Mouse (Mus musculus): ENCODE measurements around the gene Hoxa3. TPM values are rescaled to one million over a fixed set of nuclear protein-coding genes. Genes with fewer than 3 reads are reported as not detected.

The Hoxa3 gene
- polyA plus RNA-seq, 1 experiment from 2014 or later, result 13.7 TPM

DNA sequence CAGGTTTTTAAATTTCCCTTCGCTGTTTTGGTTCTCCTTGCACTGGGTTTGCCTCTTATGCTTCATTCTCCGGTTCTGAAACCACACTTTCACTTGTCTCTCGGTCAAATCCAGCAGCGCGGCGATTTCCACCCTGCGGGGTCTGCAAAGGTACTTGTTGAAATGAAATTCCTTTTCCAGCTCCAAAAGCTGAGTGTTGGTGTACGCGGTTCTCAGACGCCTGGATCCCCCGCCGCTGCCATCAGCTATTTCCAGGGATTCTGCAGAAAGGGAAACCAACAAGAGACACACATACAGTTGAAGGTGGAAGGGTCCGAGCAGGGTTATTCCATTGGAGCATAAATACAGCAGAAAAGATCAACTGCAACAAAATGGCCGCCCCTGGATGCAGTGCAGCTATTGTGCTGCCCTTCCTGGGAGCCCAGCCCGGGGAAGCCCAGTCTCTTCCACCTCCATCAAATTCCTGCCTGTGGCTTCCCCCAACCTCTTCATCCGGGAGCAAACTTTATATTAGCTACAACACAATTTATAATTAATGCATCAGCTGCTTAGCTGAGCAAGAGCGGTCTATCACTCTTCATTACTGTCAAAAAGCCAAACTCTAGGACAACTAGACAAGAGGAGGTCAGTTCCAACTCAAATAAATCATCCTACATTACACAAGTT lies 49.6 kb downstream of the Hoxa3 start:
- no peak for ATAC-seq (ENCODE audit: low FRiP score)
- Histone ChIP-seq H3K27ac (peak overlapping the region; percentile 99), H3K4me1 (peaks cover 15% of the 10 kb centered on the region), H3K36me3 (no peaks in the 10 kb centered on the region), H3K27me3 (peaks cover 56% of the 10 kb centered on the region), H3K4me2 (replicated peaks) (peak overlapping the region; percentile 88), H3K9me3 (replicated peaks) (no peaks in the 10 kb centered on the region), H3K9ac (peak overlapping the region; percentile 97), H3K4me3 (peak overlapping the region; percentile 66)
- WGBS, result 2% methylated on average over 17 of the region's 17 CpGs

DNA sequence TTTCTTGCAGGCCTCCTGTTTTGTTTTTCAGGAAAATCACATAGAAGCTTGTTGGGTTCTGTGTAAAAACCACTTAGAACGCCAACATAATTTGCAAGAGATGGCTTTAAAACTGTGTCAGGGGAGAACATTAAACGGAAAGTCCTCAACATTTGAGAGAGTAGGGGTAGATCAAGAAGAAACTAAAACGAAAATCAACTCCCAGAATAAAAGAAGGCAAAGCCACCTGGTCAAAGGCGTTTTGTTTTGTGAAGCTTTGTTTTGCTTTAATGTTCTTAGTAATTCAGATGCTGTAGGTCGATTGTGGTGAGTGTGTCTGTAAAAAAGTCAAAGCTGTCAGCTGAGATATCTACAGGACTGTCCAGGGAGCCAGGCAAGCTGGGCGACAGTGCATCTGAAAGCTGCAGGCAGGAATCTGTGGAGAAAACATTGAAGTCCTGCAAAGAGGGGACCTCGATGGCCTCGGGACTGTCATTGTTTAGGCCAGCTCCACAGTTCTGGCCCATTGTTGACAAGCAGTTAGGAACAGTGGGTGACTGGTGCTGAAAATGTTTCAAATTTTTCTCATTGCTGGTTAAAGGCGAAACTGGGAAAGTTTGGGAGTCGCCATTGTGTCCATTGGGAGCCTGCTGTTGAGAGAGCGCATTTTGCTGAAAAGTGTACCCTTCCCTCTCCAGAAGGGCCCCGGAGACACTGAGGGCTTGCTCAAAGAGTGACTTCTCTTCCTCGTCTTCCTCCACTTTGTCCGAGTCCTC lies 50.3 kb downstream of the Hoxa3 start:
- peak overlapping the region; percentile 99 for H3K27ac ChIP-seq
- peak overlapping the region; percentile 66 for H3K4me3 ChIP-seq
- H3K9ac ChIP-seq, result peak overlapping the region; percentile 97
- H3K4me2 ChIP-seq (replicated peaks), result peak overlapping the region; percentile 88
- H3K4me1 ChIP-seq, result peaks cover 19% of the 10 kb centered on the region
- WGBS, result 1% methylated on average over 14 of the region's 14 CpGs
- no peak for ATAC-seq (ENCODE audit: low FRiP score)
- H3K36me3 ChIP-seq, result no peaks in the 10 kb centered on the region
- H3K9me3 ChIP-seq (replicated peaks), result no peaks in the 10 kb centered on the region
- H3K27me3 ChIP-seq, result peaks cover 59% of the 10 kb centered on the region

DNA sequence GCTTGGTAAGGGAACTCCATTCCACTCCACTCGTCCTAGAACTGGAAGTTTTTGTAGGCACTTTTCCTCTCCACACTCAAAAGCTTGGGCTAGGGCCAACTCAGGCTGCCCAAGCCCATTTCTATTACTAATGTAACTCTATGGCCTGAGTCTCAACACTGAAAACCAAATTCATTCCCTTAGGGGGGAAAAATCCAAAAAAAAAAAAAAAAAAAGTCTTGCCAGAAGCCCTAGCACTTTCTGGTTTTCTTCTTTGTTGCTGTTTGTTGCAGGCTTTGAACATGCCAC lies 51.1 kb downstream of the Hoxa3 start:
- Histone ChIP-seq H3K4me2 (replicated peaks) (peak overlapping the region; percentile 88), H3K27me3 (peaks cover 60% of the 10 kb centered on the region), H3K4me1 (peaks cover 21% of the 10 kb centered on the region), H3K9me3 (replicated peaks) (no peaks in the 10 kb centered on the region), H3K9ac (peak overlapping the region; percentile 97), H3K36me3 (no peaks in the 10 kb centered on the region), H3K27ac (peak overlapping the region; percentile 99), H3K4me3 (peak overlapping the region; percentile 66)
- ATAC-seq (ENCODE audit: low FRiP score), result no peak
- WGBS, result 3% methylated on average over 1 of the region's 1 CpGs

DNA sequence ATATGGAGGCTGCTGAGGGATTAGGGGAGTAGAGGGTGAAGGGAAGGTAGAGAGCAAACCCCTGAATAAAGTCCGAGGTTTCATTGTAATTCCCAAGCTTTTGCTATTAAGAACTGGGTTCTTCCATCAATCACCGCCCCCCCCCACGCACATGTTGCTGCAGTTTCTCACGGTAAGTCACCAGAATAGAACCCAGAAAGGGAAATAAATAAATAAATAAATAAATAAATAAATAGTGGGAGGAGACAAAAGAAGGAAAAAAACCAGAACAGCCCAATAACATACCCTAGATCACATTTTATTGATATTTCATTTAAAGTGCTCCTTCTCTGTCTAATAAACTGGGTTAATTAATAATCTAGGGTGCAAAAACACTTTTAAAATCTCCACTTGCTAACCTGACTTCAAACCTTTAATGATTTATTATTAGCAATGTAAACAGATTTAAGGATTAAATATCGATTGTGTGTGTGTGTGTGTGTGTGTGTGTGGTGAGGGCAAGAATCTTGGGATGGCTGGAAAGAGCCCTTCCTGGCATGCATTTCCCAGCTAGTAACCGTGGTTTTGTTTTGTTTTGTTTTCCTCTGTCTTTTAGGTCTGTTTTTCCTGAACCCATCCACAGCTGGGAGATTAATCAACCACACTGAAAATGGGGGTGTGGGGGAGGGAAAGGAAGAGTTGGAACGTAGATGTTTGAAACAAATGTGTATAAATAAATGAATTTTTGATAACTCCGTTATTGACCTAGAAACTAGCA lies 51.6 kb downstream of the Hoxa3 start:
- no peak for ATAC-seq (ENCODE audit: low FRiP score)
- peaks cover 21% of the 10 kb centered on the region for H3K4me1 ChIP-seq
- H3K27me3 ChIP-seq, result peaks cover 66% of the 10 kb centered on the region
- peak overlapping the region; percentile 66 for H3K4me3 ChIP-seq
- H3K27ac ChIP-seq, result peak overlapping the region; percentile 99
- peak overlapping the region; percentile 88 for H3K4me2 ChIP-seq (replicated peaks)
- no peaks in the 10 kb centered on the region for H3K9me3 ChIP-seq (replicated peaks)
- H3K9ac ChIP-seq, result peak overlapping the region; percentile 97
- H3K36me3 ChIP-seq, result no peaks in the 10 kb centered on the region
- 5% methylated on average over 8 of the region's 8 CpGs for WGBS

DNA sequence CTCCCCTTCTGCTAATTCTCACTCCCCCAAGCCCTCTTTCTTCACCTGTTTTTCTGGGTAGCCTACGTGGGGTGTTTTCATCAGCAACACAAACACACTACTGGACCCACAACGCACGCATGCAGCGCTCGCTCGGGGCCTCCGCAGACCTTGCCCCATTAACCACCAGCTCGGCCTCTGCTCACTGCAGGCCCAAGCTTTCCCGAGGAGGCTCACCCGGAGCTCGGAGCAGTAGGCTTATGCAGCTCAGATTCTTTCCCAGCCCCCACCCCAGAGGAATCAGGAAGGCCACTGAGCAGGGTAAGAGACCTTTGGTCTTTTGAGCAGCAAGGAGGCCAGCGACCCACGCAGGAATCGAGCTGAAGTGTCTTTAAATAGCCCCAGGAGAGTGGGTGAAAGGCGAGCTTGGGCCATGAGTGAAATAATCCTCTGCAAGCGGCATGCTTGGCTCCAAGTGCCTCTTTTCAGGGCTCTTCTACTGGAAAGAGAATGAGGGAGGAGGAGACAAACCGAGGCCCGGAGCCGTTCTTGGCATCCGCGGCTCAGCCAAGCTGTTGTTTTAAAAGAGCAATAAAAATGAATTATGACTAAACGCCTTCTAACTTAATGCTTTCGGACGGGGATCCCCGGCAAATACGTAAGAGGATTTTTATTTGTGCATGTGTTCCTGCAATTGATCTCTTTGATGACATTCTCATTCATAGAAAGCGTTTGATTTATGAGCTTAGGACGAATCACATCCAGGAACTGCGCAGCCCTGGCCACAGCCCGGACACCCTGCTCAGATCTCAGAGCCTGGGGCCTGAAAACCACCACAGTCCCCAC lies 52.4 kb downstream of the Hoxa3 start:
- ATAC-seq (ENCODE audit: low FRiP score), result no peak
- Histone ChIP-seq H3K4me2 (replicated peaks) (peak overlapping the region; percentile 88), H3K27ac (peak overlapping the region; percentile 93), H3K4me1 (peaks cover 21% of the 10 kb centered on the region), H3K9ac (peak overlapping the region; percentile 89), H3K27me3 (peaks cover 70% of the 10 kb centered on the region), H3K9me3 (replicated peaks) (no peaks in the 10 kb centered on the region), H3K4me3 (peak overlapping the region; percentile 66), H3K36me3 (no peaks in the 10 kb centered on the region)
- WGBS, result 2% methylated on average over 30 of the region's 30 CpGs

DNA sequence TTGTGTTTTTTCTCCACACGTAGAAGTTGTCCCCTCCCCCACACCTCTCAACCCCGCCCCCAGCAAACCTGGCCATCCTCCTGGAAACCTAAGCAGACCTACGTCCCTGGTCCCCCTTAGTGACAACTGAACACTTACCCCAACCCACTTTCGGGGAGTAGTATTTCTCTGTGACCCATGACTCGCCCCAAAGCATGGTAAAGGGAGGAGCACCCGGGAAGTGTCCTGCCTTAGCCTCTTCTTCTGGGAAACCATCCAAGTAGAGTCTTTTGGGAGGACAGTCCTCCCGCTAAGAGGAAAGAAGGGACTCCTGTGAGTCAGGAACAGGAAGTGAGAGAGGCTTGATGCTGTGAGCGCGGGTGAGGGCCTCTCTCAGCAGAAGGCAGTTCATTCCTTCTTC lies 53.2 kb downstream of the Hoxa3 start:
- Histone ChIP-seq H3K4me3 (peak overlapping the region; percentile 66), H3K9ac (peak overlapping the region; percentile 89), H3K36me3 (no peaks in the 10 kb centered on the region), H3K9me3 (replicated peaks) (no peaks in the 10 kb centered on the region), H3K27ac (peak overlapping the region; percentile 93), H3K4me2 (replicated peaks) (peak overlapping the region; percentile 88), H3K4me1 (peaks cover 21% of the 10 kb centered on the region), H3K27me3 (peaks cover 70% of the 10 kb centered on the region)
- no peak for ATAC-seq (ENCODE audit: low FRiP score)
- 2% methylated on average over 9 of the region's 9 CpGs for WGBS

DNA sequence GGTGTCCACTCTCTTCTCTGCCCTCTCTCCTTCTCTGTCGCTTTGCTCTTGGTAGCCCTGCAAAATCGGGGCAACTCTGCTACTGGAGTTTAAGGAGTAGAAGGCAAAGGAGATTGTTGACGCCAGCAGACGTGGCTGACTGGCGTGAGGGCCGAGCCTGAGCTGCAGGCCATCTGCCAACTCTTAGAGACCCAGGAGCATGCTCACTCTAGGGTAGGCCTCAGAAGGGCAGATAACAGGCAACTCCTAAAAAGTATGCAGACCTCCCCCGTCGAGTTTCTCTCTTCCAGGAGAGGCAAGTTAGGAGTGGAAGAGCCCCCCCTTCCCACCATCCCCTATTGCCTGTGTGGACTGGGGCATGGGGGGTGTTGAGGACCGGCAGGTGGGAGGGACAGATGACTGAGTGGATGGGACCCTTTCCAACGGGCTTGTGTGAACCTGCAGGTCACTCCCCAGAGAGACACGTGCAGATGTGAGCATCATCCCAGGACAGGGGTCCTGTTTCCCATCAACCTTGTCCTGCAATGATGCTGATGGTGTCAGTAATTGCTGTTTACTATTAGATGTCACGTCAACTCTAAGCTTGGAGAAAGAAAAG lies 53.9 kb downstream of the Hoxa3 start:
- no peaks in the 10 kb centered on the region for H3K9me3 ChIP-seq (replicated peaks)
- ATAC-seq (ENCODE audit: low FRiP score), result 0 out of 2 replicates have a peak, but pooled peaks have one; percentile 23
- peak overlapping the region; percentile 81 for H3K9ac ChIP-seq
- peak overlapping the region; percentile 93 for H3K27ac ChIP-seq
- H3K27me3 ChIP-seq, result peaks cover 75% of the 10 kb centered on the region
- no peaks in the 10 kb centered on the region for H3K36me3 ChIP-seq
- H3K4me3 ChIP-seq, result peak overlapping the region; percentile 66
- peaks cover 21% of the 10 kb centered on the region for H3K4me1 ChIP-seq
- H3K4me2 ChIP-seq (replicated peaks), result peak overlapping the region; percentile 88
- WGBS, result 1% methylated on average over 12 of the region's 12 CpGs

DNA sequence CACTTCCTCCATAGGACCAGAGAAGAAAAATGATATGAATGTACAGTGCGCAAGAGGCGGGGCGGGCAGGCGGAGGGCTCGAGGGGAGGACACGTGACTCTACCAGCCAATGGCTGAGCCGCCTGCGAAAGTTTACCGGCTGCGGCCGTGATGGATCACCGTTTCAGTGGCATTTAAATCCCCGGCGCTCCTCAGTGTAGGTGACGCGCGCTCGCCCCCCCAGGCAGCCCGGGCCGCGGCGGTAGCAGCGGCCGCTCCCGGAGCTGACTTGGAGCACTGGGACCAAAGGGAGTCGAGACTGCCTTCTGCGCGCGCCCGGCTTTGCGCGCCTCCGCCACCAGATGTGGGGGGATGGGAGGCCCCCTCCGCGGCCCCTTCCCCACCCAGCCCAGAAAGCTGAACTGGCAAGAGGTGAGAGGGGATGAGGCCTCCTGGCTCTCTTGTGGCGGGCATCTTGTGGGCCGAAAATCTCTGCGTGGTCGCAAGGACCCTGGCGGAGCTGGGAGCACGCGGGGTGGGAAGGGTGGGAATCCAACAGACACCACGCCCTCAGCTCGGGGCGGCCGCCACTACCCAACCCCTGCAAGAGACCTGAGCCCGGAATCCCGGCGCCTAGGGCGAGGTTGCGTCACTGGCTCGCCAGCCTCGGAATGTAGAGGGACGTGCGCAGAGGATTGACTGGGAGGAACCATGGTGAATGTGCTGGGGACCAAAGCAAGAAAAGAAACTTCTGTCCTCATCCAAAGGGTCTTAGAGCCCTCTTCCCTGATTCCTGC lies 54.7 kb downstream of the Hoxa3 start, which contains the start of gene Hoxa1:
Gene Hoxa1 (minus strand): TSS at position 42 of the 776 bp plus-strand sequence.
- H3K9ac ChIP-seq, result peak within 1 kb of the TSS; percentile 81
- ATAC-seq (ENCODE audit: low FRiP score), result peak; percentile 85
- H3K4me1 ChIP-seq, result peaks cover 21% of the 10 kb centered on the region

DNA sequence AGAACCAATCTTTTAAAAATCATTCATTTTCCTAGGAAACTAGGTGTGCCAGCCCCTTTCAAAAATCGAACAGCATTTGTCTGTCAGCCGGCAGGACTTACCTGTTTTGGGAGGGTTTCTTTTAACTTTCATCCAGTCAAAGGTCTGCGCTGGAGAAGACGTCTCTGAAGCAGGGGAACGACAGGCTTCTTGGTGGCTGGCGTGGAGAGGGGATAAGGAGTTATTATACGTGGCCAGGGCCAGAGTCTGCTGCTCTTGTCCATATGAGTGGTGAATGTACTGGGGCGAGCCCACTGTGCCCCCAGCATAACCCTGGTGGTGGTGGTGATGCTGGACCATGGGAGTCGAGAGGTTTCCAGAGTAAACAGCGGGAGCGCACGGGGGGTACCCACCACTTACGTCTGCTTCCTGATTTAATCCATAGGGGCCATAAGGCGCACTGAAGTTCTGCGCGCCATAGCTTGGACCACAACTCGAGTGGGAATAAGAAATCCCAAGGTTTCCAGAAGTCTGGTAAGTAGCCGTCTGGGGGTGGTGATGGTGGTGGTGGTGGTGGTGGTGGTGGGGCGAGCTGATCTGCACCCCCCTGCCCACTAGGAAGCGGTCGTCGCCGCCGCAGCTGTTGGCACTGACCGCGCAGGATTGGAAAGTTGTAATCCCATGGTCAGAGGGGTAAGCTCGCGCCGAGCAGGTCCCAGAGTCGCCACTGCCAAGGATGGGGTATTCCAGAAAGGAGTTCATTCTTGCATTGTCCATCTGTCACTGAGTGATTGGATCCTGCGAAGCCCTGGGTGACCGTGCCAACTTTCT lies 55.5 kb downstream of the Hoxa3 start:
- under 1% methylated on average over 32 of the region's 32 CpGs for WGBS
- H3K4me1 ChIP-seq, result peaks cover 23% of the 10 kb centered on the region
- peak overlapping the region; percentile 66 for H3K4me3 ChIP-seq
- H3K9me3 ChIP-seq (replicated peaks), result no peaks in the 10 kb centered on the region
- H3K36me3 ChIP-seq, result no peaks in the 10 kb centered on the region
- H3K9ac ChIP-seq, result peak overlapping the region; percentile 39; the same call in 1 of the 2 replicates
- peaks cover 74% of the 10 kb centered on the region for H3K27me3 ChIP-seq
- peak overlapping the region; percentile 88 for H3K4me2 ChIP-seq (replicated peaks)
- H3K27ac ChIP-seq, result no peak overlapping the region
- no peak; the same call in 1 of the 2 replicates for ATAC-seq (ENCODE audit: low FRiP score)

More for the DNA sequence above, 54.7 kb downstream of the Hoxa3 start, which contains the start of gene Hoxa1:
- H3K4me3 ChIP-seq, result peak within 1 kb of the TSS; percentile 66
- peak within 1 kb of the TSS; percentile 93 for H3K27ac ChIP-seq
- peak within 1 kb of the TSS; percentile 88 for H3K4me2 ChIP-seq (replicated peaks)
- H3K9me3 ChIP-seq (replicated peaks), result no peaks in the 10 kb centered on the region
- WGBS, result under 1% methylated on average over 55 of the region's 55 CpGs
- H3K36me3 ChIP-seq, result no peaks in the 10 kb centered on the region
- peaks cover 71% of the 10 kb centered on the region for H3K27me3 ChIP-seq

DNA sequence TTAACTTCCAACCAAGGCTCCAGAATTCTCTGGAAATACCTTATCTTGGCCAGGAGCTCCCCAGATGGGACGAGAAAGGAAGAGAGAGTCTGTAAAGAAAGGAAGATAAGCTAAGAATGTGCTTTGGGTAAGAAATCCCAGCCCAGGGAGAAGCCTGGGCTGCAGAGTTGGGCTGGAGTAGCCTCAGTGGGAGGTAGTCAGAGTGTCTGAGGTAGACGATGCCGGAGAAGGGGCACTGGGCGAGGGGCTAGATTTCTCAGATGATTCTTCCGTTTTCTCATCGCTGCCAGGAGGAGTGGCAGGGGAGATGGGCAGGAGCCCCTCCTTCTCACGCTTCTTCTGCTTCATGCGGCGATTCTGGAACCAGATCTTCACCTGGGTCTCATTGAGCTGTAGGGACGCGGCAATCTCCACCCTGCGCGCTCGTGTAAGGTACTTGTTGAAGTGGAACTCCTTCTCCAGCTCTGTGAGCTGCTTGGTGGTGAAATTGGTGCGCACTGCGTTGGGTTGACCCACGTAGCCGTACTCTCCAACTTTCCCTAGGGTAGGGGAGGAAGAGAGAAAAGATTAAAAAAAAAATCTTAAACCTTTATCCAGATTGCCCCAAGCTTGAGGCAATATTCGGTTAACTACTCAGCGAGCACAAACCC lies 56.5 kb downstream of the Hoxa3 start:
- WGBS, result 2% methylated on average over 20 of the region's 20 CpGs
- Histone ChIP-seq H3K9ac (no peak overlapping the region), H3K36me3 (no peaks in the 10 kb centered on the region), H3K27me3 (peaks cover 83% of the 10 kb centered on the region), H3K4me2 (replicated peaks) (peak overlapping the region; percentile 88), H3K9me3 (replicated peaks) (no peaks in the 10 kb centered on the region), H3K4me1 (peaks cover 23% of the 10 kb centered on the region), H3K27ac (no peak overlapping the region), H3K4me3 (peak overlapping the region; percentile 66)
- no peak for ATAC-seq (ENCODE audit: low FRiP score)

Measured in hindbrain, embryonic 12.5 days (tissue).